Mouse (Mus musculus) cerebellum, adult 11-12 months (tissue): ENCODE measurements around the gene Cep250.
A peak's percentile ranks its signal among the peaks of the same experiment; 100 is the strongest.
"Not testable (repeated sequence)": the region's sequence is repeated elsewhere in the genome, so short reads cannot be mapped to it uniquely, and the experiment has no call there.

ENCODE experiments used
- DNase-seq: peaks from one replicate; pipeline ENCODE4 v3.0.0; 2022

Cep250 gene

DNA sequence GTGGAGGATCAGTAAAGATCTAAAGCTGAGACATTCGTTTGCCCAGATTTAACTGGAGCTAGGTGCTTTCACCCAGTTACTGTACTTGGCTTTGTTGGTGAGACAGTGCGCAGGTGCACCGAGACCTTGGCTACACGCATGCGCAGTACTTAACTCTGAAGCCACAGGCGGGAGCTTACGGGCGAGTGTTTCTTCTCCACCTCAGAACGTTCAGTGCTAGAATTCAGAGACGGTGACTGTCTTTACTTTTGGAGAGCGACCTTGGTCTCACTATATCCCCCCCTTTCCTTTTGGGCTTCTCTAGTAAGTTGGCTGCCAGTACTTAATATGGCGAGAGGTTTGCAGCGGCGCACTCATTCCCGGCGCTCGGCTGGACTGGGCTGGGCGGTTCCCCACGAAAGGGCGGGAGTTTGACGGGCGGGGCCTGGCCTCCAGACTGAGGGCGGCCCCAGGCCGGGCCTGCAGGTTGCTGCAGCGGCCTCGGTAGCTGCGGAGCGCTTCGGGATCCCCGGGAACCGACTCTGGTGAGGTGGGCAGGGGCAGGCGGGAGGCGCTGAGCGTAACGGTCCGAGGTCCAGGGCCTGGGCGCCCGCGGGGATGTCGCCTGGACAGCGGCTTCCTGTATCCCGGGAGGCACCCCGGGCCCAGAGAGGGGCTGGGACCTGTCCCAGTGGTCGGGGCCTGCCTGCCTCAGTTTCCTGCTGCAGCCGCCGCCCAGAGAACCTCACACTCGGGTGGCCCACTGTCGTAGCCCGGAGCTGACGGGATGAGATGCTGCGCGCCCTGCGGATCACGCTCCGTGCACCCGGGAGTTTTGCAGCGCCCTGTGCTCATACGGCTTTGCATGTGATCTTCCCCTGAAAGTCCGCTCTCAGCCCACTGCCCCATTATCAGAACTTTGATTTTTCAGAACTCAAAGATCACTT is at the start of gene Cep250:
Gene Cep250, plus strand, starts transcription at position 325 of the 926 bp plus-strand sequence.
- peak; percentile 92 for DNase-seq

DNA sequence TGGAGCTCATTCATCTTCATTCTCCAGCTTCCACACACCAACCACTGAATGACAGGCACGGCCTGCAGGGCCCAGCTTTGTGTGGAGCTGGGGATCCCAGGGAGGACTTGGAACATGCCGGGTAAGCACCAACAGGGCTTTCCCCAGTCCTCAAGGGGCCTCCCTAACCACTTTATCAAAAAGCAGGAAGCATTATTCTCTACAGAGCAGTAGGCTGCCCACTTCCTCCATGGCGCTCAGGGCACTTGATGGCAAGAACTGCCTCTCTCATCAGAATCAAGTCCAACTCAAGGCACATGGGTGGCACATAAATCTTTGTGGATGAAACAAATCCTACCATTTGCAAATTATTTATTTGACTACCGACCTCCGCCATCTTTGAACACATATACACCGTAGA is 41.6 kb upstream of the Cep250 start:
- no peak for DNase-seq

DNA sequence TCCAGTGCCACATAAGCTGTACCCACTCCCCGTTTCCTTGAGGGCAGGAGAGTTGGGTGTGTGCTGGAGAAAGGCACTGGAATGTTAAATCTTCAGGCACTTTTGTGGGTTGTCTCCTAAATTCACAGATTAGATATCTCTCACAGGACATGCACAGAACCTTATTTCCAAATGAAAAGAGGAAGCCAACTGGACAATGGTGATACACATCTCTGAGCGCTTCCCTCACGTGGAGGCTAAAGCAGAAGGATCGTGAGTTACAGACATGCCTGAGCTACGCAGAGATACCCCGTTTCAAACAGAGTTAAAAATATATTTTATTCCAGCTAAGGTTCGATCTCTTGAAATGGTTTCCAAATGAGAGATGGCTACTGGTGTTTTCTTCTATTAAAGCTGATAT is 33.1 kb upstream of the Cep250 start:
- DNase-seq: no peak

DNA sequence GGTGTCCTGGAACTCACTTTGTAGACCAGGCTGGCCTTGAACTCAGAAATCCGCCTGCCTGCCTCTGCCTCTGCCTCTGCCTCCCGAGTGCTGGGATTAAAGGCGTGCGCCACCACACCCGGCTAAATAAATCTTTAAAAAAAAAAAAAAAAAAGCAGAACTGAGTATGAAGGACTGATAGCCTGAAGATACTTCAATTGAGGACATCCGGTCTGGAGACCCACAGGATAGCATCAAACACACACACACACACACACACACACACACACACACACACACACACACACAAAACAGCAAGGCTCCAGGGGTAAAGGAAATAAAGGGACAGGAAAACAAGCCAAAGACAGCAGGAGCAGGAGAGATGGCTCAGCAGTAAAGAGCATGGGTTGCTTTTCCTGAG is 31.0 kb upstream of the Cep250 start:
- DNase-seq: not testable (repeated sequence)

DNA sequence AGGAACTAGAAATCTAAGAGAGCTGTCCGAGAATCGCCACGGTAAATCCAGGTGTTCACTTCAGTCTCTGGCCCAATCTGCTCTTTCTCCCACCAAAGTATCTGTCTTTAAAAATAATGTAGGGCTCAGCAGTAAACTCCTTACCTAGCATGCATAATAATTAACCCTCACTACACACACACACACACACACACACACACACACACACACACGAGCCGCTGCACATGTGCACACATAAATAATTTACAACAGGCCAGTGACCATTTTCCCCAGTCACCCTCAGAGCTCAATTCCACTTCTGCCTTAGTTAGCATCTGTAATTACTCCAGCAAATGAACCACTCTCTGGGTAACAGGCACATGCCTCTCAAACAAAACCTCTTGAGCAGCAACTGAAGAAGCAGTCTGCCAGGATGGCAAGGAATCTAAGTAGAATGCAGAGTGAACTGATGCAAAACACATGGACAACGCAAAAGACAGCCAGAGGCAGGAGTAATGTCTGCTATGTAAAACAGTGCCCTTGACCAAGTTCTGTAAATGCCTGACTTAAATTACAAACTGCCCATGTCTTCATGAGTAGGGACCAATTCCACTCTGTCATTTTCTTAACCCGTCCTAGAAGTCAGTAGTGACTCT is 27.4 kb upstream of the Cep250 start:
- DNase-seq: no peak

DNA sequence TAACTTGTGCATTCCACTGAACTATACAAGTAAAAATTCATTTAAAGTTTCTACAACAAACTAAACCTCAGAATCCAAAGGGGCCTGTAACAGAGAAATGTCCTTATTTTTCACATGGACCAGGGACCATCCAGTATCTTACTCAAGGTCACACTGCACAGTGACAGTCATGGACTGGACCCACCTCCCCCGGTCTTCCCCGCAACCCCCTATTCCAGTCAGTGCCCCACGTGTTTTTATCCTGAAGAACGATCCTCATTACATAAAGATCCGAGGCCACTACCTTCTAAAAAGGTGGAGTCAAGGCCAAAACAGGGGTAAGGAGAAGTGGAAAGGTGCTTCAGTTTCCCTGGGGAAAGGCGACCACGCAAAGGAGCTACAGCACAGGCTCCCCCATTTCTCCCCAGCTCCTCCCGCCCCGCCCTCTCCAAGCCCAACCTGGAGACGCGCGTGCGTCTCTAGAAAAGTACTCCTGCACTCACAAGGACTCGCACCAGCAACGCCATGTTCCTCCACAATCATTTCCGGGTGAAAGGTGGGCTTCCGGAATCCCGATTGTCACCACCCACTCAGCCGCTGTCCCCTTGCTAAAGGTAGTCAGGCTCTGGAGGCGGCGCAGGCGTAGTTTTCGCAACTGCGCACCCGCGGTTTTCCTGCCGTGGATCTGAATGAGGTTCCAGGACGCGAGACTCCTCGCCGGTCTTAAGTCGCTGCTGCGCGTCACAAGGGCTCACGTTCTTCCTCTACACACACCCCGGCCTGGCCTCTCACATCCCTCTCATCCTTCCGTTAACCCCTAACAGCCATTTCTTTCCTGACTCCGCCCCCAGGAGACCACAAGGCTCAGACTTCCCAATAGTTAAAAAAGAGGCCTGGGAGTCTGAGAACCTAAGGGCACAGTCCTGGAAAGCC is 26.5 kb upstream of the Cep250 start, which contains the start of gene Uqcc1:
Gene Uqcc1, minus strand, starts transcription at position 780 of the 912 bp plus-strand sequence.
- peak; percentile 92 for DNase-seq

DNA sequence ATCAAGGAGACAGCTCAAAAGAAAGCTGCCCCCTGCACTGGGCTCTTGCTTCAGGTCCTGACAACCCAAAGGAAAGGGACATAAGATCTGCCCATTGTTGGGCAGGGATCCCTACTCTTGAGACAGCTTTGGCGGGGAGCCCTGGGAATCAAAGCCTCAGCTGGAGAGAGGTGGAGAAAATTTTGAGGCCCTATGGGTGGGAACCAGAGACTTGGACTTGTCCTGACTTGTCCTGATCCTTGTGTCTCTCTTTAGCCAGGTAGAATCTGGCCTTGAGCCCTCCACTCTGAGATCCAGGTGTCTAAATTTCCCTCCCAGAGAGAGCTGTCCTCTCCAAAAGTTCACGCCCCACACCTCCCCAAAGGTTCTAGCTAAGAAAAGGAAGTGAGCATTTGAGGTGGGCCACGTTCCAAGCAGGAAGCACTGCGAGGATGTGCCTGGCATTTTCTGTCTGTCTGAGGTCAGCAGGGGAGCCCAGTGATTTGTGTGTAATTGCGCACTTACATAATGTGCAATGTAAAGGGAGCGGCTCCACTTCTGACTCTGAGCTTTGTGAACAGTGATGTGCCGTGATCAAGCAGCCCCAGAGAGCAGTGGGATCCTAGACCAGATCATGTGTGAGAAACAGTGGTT is 16.2 kb upstream of the Cep250 start:
- no peak for DNase-seq

DNA sequence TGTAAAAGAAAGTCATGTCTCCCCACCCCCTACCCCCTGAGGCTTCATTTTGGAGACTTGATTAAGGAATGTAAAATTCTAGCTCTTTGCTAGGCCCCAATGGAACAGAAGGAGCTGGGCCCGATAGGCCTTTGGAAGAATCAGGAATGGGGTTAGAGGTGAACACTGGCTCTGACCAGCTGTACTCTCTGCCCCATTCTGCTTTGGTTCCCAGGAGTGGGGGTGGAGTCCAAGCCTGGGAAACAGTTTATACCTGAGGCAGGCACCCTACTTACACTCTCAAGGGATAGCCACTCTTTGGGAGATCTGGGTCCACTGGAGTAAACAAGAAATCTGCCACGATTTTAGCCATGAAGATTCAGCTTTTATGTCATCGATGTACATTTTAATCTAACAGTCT is 15.6 kb upstream of the Cep250 start, which contains the start of gene Gm15557:
Gene Gm15557, plus strand, starts transcription at position 48 of the 400 bp plus-strand sequence.
- no peak for DNase-seq

DNA sequence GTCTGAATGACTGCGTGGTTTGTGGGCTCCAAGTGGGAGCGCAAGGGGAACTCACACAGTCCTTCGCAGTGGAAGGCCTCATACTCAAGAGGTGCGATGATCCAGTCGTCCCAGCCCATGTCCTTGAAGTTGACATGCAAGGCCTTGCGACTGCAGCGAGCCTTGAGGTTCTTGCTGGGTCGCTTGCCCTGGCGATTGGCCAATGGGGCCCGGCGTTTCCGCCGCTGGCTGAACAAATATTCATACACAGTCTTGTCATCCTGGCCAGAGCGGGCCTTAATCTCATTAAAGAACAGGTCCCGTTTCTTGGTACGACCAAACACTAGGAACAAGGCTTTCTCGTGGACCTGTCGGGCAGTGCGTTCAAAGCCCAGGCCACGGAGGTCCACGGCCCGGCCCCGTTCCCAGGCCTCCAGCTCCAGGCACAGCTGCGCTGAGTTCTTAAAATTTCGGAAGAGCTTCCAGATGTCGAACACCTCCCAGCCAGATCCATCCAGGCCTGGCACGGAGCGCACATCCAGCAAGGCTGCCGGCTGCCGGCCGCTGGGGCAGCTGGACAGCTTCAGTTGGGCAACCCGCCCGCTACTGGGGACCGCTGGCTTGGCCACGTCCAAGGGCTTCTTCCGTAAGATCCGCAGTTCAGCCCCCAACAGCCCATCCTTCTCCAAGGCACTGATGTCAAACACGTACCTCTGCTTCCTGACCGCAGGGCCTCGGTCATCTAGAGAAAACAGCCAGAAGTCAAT is 14.4 kb upstream of the Cep250 start:
- DNase-seq: no peak

DNA sequence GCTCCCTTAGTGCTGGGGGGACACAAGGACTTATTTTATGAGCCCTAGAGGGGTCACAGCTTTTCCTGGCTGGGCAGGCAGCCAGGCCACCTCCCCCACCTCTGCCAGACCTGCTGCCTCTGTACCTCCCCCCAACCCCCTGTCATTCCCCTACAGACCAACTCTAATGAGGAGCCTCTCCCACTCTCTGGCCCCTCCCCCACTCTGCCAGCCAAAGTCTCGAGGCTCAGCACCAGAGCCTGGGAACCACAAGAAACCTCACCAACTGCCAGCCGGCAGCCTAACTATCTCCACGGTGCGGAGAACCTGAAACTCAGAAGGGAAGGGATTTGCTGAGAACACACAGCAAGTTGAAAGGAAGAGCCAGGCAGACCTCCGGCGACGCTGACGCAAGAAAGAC is 12.8 kb upstream of the Cep250 start:
- no peak for DNase-seq

DNA sequence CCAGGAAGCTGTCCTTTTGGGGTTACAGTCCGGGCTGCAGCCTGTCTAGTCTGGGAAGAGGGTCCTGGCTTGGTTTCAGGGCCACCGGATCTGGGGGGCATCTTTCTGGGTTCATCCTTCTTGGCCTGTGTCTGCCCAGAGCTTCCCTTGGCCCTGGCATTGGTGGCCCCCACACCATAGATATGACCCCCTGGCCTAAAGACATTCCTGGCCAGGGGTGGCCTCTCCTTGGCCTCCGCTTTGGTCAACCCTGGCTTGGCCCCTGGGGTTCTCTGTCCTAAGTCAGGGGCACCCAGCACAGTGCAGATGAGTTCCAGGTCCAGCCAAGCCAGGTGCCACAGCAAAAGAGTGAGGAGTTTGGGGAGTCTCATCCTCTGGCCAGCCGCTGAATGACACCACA is 11.6 kb upstream of the Cep250 start:
- no peak for DNase-seq

DNA sequence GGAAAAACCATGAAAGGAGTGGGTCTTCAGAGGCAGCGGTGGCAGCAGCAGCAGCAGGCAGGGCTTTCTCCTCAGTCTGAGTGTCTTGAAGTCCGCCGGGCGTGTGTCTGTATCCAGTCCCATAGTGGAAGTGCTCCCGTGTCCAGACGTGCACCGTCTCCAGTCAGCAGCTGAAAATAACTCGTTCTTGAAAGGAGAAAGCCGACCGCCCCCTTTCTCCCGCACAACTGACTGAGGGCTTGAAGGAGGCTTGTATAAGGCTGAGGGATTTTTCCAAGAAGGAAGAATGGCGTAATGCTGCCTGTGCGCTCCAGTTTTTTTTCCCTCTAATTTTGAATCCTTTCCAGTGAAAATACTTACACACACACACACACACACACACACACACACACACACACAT is 11.1 kb upstream of the Cep250 start, which contains the start of gene Gdf5:
Gene Gdf5, minus strand, starts transcription at position 244 of the 400 bp plus-strand sequence.
- no peak for DNase-seq

DNA sequence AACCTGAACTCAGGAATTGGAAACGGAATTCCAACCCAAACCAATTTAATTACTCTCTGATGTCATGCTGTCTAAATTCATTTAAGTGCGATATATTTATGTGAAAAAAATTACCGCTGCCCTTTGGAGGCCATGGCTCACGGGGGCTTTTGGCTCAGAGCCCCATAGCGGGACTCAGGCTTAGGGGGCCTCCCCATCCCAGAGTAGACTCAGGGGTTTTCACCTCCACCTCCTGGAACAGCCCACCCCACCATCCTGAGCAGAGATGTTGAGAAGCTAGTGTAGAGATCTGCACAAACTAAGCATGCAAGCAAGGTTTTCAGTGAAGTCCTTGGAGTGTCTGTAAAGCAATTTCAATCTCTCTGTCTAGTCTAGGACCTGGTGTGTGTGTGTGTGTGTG is 10.7 kb upstream of the Cep250 start:
- no peak for DNase-seq

DNA sequence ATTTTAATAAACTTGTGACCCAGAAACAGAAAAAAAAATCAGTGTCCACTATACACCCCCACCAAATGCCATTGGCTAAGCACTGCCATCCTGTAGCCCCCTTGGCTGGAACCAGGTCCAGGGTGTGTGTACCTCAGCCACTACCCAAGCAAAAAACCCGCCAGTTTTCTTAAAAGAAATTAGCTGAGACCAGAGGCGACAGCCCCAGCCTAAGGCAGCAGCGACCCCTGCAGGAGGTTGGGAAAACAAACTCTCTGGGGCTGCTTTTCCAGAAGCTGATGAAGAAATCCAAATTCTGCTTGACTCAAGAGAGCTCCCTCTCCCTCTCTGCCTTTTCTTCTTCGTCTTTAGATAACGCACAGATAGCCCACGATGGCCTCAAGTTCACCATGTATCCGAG is 10.2 kb upstream of the Cep250 start:
- DNase-seq: peak; percentile 37

DNA sequence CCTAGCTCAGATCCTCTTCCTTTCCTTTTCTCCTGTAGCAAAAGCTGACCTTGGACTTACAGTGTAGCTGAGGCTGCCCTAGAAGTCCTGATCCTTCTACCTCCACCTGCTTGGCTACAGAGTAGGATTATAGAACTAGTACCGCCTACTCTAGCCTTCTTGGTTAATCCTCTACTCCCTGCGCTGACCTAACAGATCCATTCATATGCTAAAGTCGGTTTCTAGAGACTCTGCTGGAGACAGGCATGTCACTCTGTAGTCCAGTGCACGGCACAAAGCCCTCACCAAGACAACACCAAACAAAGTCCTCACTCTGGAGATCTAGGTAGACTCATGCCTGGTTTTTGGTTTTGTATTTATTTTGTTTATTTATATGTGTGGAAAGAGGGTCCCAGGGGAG is 9.8 kb upstream of the Cep250 start:
- no peak for DNase-seq

DNA sequence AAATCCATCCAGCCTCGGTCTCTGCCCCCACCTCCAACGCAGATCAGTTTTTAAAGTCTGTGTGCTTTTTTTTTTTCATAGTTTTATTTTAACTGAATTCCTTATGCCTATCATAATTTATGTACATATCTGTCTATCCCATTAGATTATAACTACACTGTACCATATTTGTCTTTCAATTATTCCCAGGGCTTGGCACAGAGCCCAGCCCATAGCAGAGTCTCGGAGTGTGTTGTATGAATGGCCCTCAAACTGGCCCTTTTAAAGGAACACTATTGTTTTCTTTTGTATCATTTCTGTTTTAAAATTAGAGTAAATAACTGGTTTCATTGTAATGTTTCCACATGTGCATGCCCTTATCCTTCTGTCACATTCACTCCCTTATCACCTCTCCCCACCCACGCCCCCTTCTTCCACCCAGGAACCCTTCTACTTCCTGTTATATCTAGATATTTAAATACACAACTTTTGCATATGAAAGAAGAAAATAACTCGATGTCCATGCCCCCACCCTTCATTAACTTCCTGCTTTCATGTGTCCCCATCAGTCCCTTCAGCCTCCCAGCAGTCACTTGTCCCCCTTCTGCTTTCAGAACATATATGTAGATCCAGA is 8.8 kb upstream of the Cep250 start:
- DNase-seq: no peak

DNA sequence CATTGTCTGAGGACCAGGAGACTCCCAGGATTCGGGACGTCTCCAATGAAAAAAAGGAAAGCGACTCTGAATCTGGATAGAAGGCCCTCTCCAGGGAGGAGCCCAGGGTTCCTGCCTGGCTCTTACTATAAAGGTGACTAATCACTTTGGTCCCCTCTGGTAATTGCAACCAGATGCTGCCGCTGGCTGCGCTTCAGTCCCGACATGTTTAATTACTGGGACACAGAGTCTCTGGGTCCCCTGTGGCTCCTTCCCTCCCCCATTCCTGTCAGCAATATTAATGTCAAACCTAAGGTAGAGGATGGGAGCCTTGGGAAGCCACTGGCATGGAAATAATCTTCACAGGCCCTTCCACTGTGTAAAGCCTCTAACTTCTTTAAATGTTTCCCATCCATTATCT is 6.9 kb upstream of the Cep250 start:
- no peak for DNase-seq

DNA sequence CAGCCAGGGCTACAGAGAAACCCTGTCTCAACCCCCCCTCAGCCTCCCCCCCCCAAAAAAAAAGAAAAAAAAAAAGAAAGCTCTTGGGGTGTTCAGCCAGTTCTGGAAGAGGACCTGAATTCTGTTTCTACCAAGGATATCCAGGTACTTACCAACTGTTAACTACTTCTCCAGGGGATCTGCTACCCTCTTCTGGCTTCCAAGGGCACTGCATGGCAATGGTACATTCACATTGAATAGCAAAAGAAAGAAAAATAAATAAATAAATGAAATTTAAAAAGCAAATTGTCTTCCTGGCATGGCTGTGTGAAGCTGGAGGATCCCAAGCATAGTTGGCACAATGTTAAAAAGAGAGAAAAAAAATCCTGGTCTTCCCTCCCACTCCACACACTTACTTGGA is 4.3 kb upstream of the Cep250 start:
- DNase-seq: peak; percentile 73

DNA sequence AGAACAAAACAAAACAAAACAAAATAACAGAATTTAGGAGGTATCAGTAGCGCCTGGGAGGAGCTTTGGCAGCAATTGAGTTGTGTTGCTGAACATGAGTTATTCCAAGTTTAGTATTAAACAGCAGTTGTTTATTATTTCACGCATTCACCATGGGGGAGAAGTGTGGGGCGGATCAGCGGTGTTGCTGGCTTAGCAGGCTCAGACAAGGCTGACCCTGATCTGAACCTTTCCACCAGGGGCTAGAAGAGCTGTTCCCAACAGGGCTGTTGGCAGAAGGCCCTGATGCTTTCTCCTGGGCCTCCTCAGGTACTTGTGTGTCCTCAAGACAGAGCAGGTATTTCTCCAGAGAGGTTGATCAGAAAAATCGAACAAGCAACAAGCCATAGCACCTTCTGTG is 3.7 kb downstream of the Cep250 start:
- no peak for DNase-seq

DNA sequence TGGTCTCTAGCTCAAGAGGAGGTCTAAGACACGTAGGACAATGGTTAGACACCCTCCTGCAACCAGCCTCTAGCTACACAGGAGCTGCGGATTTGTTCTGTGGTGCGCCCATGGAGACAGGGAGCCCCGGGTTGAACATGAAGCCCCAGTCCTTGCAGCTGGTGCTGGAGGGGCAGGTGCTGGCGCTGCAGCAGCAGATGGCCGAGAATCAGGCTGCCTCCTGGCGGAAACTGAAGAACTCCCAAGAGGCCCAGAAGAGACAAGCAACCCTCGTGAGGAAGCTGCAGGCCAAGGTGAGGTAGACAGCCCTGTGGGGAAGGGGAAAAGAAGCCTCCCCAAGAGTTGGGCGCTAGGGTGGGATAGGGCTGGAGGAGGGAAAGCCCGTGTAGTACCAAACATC is 5.6 kb downstream of the Cep250 start:
- DNase-seq: no peak

DNA sequence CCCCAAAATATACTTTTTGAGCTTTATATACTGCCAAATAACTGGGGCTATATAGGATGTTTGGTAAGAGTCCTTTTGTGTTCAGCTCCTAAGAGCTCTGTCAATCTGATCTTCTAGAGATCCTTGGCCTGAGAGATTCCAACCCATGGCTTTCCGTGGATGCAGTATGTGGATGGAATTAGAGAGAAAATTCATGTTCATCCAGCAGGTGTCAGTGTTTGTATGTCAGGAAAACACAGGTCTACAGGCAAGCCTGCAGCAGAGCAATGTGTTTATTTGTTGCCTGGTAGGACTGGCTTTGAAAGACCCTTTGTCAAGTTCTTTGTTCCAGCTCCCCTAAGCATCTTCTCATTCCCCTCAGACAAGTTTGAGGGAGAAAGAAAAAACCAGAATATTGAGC is 6.7 kb downstream of the Cep250 start:
- no peak for DNase-seq
